Mouse (Mus musculus): ENCODE results near the gene Mrpl28.

DNA sequence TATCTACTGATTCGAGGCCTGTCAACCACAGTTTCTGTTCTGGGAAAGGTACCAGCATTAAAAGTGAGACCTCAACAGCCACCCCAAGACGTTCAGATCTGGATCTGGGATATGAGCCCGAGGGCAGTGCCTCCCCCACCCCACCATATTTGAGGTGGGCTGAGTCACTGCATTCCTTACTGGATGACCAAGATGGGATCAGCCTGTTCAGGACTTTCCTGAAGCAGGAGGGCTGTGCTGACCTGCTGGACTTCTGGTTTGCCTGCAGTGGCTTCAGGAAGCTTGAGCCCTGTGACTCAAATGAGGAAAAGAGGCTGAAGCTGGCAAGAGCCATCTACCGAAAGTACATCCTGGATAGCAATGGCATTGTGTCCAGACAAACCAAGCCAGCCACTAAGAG, 19.5 kb downstream of the Mrpl28 start:
- TF ChIP-seq RAD21 (IDR thresholded peaks at IDR 0.05; ENCODE audit: low read depth, low read length), result no peak
- no peak for TF ChIP-seq EP300 (IDR thresholded peaks at IDR 0.05; ENCODE audit: low read depth in 1 of 2, low read length in 2 of 2)
- no peak for TF ChIP-seq HCFC1 (IDR thresholded peaks at IDR 0.05; ENCODE audit: low read depth, low read length)
- TF ChIP-seq USF1 (IDR thresholded peaks at IDR 0.05; ENCODE audit: low read depth, low read length), result no peak
- TF ChIP-seq POLR2A (IDR thresholded peaks at IDR 0.05; ENCODE audit: control insufficient read depth in 1 of 2, insufficient read depth in 1 of 2, low read depth in 1 of 2, low read length in 2 of 2, poor library complexity in 1 of 2), result no peak
- TF ChIP-seq USF2 (IDR thresholded peaks at IDR 0.05; ENCODE audit: borderline replicate concordance in 1 of 2, insufficient read depth in 1 of 2, low read depth in 1 of 2, low read length in 2 of 2), result no peak
- no peak for TF ChIP-seq NRF1 (IDR thresholded peaks at IDR 0.05; ENCODE audit: insufficient read depth, low read depth, low read length, poor library complexity, severe bottlenecking)
- TF ChIP-seq CTCF (IDR thresholded peaks at IDR 0.05 in 2 of 3, conservative IDR thresholded peaks at IDR 0.05 in 1 of 3; ENCODE audit: control insufficient read depth in 1 of 3, insufficient read depth in 1 of 3, low read depth in 2 of 3, low read length in 3 of 3, poor library complexity in 1 of 3, severe bottlenecking in 1 of 3), result no peak
- TF ChIP-seq RCOR1 (IDR thresholded peaks at IDR 0.05; ENCODE audit: low read depth, low read length), result no peak
- TF ChIP-seq CHD2 (IDR thresholded peaks at IDR 0.05; ENCODE audit: low read length), result no peak
- TF ChIP-seq JUND (IDR thresholded peaks at IDR 0.05; ENCODE audit: low read depth, low read length), result no peak
- TF ChIP-seq MAZ (IDR thresholded peaks at IDR 0.05; ENCODE audit: low read depth, low read length), result no peak
- TF ChIP-seq MXI1 (IDR thresholded peaks at IDR 0.05; ENCODE audit: low read depth, low read length), result no peak
